Mouse (Mus musculus): ENCODE data around the gene Ccrl2. TPM values are rescaled to one million over a fixed set of nuclear protein-coding genes. Genes with fewer than 3 reads are reported as not detected.

The Ccrl2 gene
- polyA plus RNA-seq, 1 experiment from 2014 or later = 0.55 TPM

DNA sequence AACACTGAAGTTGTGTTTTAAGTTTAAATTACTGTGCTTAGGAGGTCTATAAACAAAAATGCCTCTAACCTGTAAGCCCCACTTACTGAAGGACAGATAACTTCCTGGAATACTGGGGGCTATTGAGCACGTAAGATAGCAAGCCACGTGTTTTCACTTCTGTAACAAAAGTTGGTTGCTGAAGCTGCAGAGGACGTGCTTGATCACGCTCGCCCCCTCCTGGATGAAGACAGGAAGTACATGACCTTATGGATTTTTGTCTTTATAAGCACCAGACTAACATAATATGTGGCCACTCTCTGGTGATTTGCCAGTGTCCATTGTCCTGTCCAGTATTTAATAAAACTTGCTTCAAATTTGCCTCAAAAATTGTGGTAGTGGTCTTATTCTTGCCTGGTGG is 20.4 kb upstream of the Ccrl2 start:
- no peaks in the 10 kb centered on the region for H3K4me1 ChIP-seq (ENCODE audit: control insufficient read depth, insufficient read depth, low read length)
- H3K4me2 ChIP-seq (ENCODE audit: low read depth, severe bottlenecking) = no peak overlapping the region
- H3K9me3 ChIP-seq (ENCODE audit: control insufficient read depth, low read length) = no peaks in the 10 kb centered on the region
- no peak overlapping the region for H3K4me3 ChIP-seq (ENCODE audit: low read depth, low read length)
- 67% methylated on average over 5 of the region's 5 CpGs for WGBS
- no peaks in the 10 kb centered on the region for H3K27me3 ChIP-seq (ENCODE audit: control insufficient read depth, insufficient read depth, low read length)
- H3K9ac ChIP-seq (ENCODE audit: low read length) = no peak overlapping the region
- H3K27ac ChIP-seq (replicated peaks; ENCODE audit: low read depth, low read length) = no peak overlapping the region
- ATAC-seq (ENCODE audit: insufficient number of reproducible peaks, low FRiP score, low TSS enrichment, low read depth) = no peak
- DNase-seq (ENCODE audit: low spot score) = peak; percentile 42
- H3K36me3 ChIP-seq (ENCODE audit: control insufficient read depth, insufficient read depth, low read length) = no peaks in the 10 kb centered on the region

DNA sequence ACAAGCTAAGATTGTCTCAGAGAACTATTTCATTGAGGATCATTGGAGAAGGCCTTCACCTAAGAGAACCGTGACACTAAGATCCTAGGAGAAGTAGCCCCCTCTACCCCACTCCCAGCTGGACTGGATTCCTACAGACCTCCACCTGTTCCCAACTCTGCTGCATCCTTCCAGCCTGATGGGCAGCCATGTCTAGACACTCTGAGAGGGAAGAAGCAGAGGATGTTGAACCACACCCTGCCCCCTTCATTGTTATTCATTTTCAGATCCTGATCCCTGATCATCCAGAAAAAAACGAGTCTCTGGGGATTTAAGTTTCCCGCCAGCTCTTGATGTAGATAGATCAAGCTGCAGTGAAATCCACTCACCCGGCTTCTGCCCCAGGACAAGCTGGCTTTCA is 15.7 kb upstream of the Ccrl2 start:
- no peak overlapping the region for H3K27ac ChIP-seq (replicated peaks; ENCODE audit: low read depth, low read length)
- H3K4me3 ChIP-seq (ENCODE audit: low read depth, low read length) = no peak overlapping the region
- ATAC-seq (ENCODE audit: insufficient number of reproducible peaks, low FRiP score, low TSS enrichment, low read depth) (no peak), DNase-seq (ENCODE audit: low spot score) (no peak)
- no peaks in the 10 kb centered on the region for H3K27me3 ChIP-seq (ENCODE audit: control insufficient read depth, insufficient read depth, low read length)
- H3K9ac ChIP-seq (ENCODE audit: low read length) = no peak overlapping the region
- no peak overlapping the region for H3K4me2 ChIP-seq (ENCODE audit: low read depth, severe bottlenecking)
- 80% methylated on average over 4 of the region's 4 CpGs for WGBS
- H3K36me3 ChIP-seq (ENCODE audit: control insufficient read depth, insufficient read depth, low read length) = no peaks in the 10 kb centered on the region
- H3K9me3 ChIP-seq (ENCODE audit: control insufficient read depth, low read length) = no peaks in the 10 kb centered on the region
- no peaks in the 10 kb centered on the region for H3K4me1 ChIP-seq (ENCODE audit: control insufficient read depth, insufficient read depth, low read length)

DNA sequence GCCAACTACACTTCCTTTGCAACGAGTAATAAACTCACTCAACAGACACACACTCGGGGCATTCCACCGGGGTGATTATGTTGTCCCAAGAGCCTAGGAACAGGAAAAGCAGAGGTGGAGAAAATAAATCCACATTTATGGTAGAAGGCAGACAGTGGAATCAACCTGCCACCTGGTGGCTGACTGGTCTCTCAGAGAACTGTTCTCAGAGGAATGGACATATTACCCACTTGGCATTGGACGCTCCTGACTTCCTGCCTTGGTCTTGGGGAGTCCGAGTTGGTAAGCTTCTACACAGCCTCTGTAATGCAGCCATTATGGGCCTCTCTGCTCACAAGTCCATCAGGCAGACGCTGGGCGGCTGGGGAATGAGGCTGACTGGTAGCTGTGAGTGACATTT is 14.9 kb upstream of the Ccrl2 start:
- 44% methylated on average over 7 of the region's 7 CpGs for WGBS
- ATAC-seq (ENCODE audit: insufficient number of reproducible peaks, low FRiP score, low TSS enrichment, low read depth) (no peak), DNase-seq (ENCODE audit: low spot score) (peak; percentile 53)
- no peaks in the 10 kb centered on the region for H3K9me3 ChIP-seq (ENCODE audit: control insufficient read depth, low read length)
- no peaks in the 10 kb centered on the region for H3K4me1 ChIP-seq (ENCODE audit: control insufficient read depth, insufficient read depth, low read length)
- H3K27me3 ChIP-seq (ENCODE audit: control insufficient read depth, insufficient read depth, low read length) = no peaks in the 10 kb centered on the region
- no peak overlapping the region for H3K9ac ChIP-seq (ENCODE audit: low read length)
- H3K4me3 ChIP-seq (ENCODE audit: low read depth, low read length) = no peak overlapping the region
- no peak overlapping the region for H3K27ac ChIP-seq (replicated peaks; ENCODE audit: low read depth, low read length)
- H3K4me2 ChIP-seq (ENCODE audit: low read depth, severe bottlenecking) = no peak overlapping the region
- no peaks in the 10 kb centered on the region for H3K36me3 ChIP-seq (ENCODE audit: control insufficient read depth, insufficient read depth, low read length)

DNA sequence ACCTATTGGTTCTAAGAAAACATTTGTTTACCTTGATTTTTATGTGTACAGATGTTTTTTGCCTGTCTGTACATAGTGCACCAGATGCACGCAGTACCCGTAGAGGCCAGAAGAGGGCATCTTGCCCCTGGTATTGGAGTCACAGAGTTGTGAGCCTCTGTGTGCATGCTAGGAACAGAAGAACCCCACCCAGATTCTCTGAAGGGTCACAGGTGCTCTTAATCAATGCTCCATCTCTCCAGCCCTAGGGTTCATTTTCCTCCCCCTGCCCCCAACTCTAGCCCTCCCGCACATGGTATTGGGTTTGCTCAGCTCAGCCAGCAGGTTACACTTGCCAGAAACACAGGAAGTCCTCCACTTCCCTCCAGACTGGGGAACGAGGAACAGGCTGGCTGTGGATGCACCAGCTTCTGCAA is 13.2 kb upstream of the Ccrl2 start:
- no peak overlapping the region for H3K9ac ChIP-seq (ENCODE audit: low read length)
- WGBS = 23% methylated on average over 4 of the region's 4 CpGs
- H3K4me2 ChIP-seq (ENCODE audit: low read depth, severe bottlenecking) = no peak overlapping the region
- no peak overlapping the region for H3K4me3 ChIP-seq (ENCODE audit: low read depth, low read length)
- H3K27me3 ChIP-seq (ENCODE audit: control insufficient read depth, insufficient read depth, low read length) = no peaks in the 10 kb centered on the region
- no peaks in the 10 kb centered on the region for H3K4me1 ChIP-seq (ENCODE audit: control insufficient read depth, insufficient read depth, low read length)
- H3K27ac ChIP-seq (replicated peaks; ENCODE audit: low read depth, low read length) = no peak overlapping the region
- DNase-seq (ENCODE audit: low spot score) = peak; percentile 85
- H3K36me3 ChIP-seq (ENCODE audit: control insufficient read depth, insufficient read depth, low read length) = no peaks in the 10 kb centered on the region
- no peaks in the 10 kb centered on the region for H3K9me3 ChIP-seq (ENCODE audit: control insufficient read depth, low read length)
- peak; percentile 71 for ATAC-seq (ENCODE audit: insufficient number of reproducible peaks, low FRiP score, low TSS enrichment, low read depth)

DNA sequence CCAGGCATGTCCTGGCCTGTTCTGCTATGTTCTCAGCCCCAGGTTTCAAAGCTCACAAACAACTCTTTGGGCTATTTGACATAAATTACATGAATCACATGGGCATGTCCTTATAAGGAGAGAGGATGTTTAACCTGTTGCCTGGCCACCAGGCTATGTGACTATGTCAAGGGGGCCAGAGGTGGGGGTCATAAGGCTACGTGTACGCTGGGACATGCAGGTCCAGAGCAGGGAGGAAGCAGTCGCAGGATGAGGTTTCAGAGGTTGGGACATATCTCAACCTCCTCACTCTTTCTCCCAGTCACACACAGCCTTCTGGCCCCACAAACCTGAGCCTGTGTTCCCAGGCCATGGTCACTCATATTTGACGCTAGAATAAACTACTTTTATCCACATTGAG is 9.7 kb upstream of the Ccrl2 start:
- 86% methylated on average over 4 of the region's 4 CpGs for WGBS
- Histone ChIP-seq H3K4me2 (ENCODE audit: low read depth, severe bottlenecking) (no peak overlapping the region), H3K27ac (replicated peaks; ENCODE audit: low read depth, low read length) (no peak overlapping the region), H3K9ac (ENCODE audit: low read length) (no peak overlapping the region), H3K4me3 (ENCODE audit: low read depth, low read length) (no peak overlapping the region), H3K36me3 (ENCODE audit: control insufficient read depth, insufficient read depth, low read length) (no peaks in the 10 kb centered on the region), H3K27me3 (ENCODE audit: control insufficient read depth, insufficient read depth, low read length) (no peaks in the 10 kb centered on the region), H3K4me1 (ENCODE audit: control insufficient read depth, insufficient read depth, low read length) (no peaks in the 10 kb centered on the region), H3K9me3 (ENCODE audit: control insufficient read depth, low read length) (no peaks in the 10 kb centered on the region)
- DNase-seq (ENCODE audit: low spot score) = no peak
- no peak for ATAC-seq (ENCODE audit: insufficient number of reproducible peaks, low FRiP score, low TSS enrichment, low read depth)

DNA sequence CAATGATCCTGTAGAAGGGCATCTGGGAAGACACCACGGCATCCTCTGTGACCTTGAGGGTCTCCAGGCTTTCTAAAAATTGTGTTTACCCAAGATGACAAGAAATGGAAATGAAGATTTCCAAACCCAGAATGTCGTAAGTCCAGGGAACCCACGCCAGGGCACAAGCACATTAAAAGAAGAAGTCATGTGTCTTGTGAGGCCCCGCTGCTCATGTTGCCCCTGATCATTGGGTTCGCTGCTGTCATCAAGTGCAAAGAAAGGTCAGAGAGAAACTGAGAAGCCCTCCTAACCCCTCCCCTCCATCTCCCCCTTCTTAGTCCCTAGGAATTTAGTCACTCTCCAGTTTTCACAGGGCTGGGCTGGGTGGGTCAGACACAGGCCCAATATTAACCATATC is 5.5 kb upstream of the Ccrl2 start:
- H3K9ac ChIP-seq (ENCODE audit: low read length) = no peak overlapping the region
- no peak overlapping the region for H3K4me3 ChIP-seq (ENCODE audit: low read depth, low read length)
- ATAC-seq (ENCODE audit: insufficient number of reproducible peaks, low FRiP score, low TSS enrichment, low read depth) (no peak), DNase-seq (ENCODE audit: low spot score) (no peak)
- WGBS = 85% methylated on average over 5 of the region's 5 CpGs
- no peak overlapping the region for H3K27ac ChIP-seq (replicated peaks; ENCODE audit: low read depth, low read length)
- no peak overlapping the region for H3K4me2 ChIP-seq (ENCODE audit: low read depth, severe bottlenecking)
- H3K9me3 ChIP-seq (ENCODE audit: control insufficient read depth, low read length) = no peaks in the 10 kb centered on the region
- no peaks in the 10 kb centered on the region for H3K36me3 ChIP-seq (ENCODE audit: control insufficient read depth, insufficient read depth, low read length)
- no peaks in the 10 kb centered on the region for H3K4me1 ChIP-seq (ENCODE audit: control insufficient read depth, insufficient read depth, low read length)
- H3K27me3 ChIP-seq (ENCODE audit: control insufficient read depth, insufficient read depth, low read length) = no peaks in the 10 kb centered on the region

DNA sequence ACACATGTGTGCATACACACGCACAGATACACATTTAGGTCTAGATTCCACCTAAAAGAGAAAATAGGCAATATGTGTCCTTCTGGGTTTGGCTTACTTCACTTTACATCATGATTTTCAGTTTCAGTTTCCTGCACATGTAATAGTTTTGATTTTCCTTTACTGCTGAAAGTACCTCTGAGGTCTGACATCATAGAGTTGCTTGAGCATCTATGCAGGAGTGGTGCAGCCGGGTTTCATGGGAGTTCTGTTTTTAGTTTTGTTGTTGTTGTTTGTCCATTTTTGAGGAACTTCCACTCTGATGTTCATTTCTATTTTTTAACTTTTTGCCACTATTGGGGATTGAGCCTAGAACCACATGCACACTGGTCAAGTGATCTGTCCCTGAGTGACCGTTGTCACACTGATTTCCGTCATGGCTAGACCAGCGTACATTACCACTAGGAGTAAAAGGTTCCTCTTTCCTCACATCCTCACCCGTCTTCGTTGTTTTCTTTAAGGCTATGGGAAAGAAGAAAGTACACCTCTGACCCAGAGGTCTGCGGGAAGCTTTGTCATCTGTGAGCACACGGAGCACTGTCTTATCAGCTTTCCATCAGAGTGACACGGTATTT is 1.7 kb upstream of the Ccrl2 start:
- Histone ChIP-seq H3K9ac (ENCODE audit: low read length) (no peak overlapping the region), H3K9me3 (ENCODE audit: control insufficient read depth, low read length) (no peaks in the 10 kb centered on the region), H3K27me3 (ENCODE audit: control insufficient read depth, insufficient read depth, low read length) (no peaks in the 10 kb centered on the region), H3K4me1 (ENCODE audit: control insufficient read depth, insufficient read depth, low read length) (peaks cover 7% of the 10 kb centered on the region; the same call in 1 of the 2 replicates), H3K27ac (replicated peaks; ENCODE audit: low read depth, low read length) (no peak overlapping the region), H3K36me3 (ENCODE audit: control insufficient read depth, insufficient read depth, low read length) (no peaks in the 10 kb centered on the region), H3K4me2 (ENCODE audit: low read depth, severe bottlenecking) (no peak overlapping the region), H3K4me3 (ENCODE audit: low read depth, low read length) (no peak overlapping the region)
- ATAC-seq (ENCODE audit: insufficient number of reproducible peaks, low FRiP score, low TSS enrichment, low read depth) (no peak), DNase-seq (ENCODE audit: low spot score) (no peak)
- 68% methylated on average over 10 of the region's 10 CpGs for WGBS

DNA sequence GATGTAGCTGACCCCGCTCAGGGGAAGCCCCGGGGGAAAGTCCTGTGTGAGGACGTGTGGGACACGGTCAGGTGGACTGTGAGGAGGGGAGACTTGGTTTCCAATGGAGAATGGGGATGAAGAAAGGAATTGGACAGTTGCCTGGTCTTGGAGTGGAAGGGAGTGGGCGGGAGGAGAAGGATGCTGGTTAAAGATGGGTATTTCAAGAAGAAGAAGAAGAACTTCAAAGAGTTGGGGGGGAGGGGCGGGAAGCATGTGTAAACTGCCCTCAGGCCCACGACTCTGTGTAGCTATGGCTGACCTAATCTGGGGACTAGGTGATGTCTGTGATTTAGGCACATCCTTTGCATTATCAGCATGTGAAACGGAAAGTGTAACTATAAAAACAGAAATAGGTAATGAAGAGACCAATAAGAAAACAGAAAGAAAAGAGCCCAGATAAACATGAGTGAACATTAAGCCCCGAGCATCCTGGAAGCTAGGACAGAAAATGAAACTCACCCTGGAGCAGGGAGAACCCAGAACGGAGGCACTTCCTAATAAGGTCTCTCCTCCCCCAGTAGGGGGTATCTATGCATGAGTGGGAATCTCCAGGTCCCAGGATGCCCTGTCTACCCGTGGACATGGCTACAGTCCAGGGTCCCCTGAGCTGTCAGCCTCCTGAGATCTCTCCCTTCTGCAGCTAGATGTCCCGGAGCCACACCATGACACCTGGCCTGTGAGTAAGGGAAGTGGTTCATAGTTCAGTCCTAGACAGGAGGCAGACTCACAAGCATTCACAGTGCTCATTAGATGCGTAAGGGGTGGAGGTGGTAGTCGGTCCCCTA is 438 bp upstream of the Ccrl2 start:
- ATAC-seq (ENCODE audit: insufficient number of reproducible peaks, low FRiP score, low TSS enrichment, low read depth) (no peak), DNase-seq (ENCODE audit: low spot score) (no peak)
- Histone ChIP-seq H3K4me3 (ENCODE audit: low read depth, low read length) (no peak overlapping the region), H3K27ac (replicated peaks; ENCODE audit: low read depth, low read length) (no peak overlapping the region), H3K36me3 (ENCODE audit: control insufficient read depth, insufficient read depth, low read length) (no peaks in the 10 kb centered on the region), H3K27me3 (ENCODE audit: control insufficient read depth, insufficient read depth, low read length) (no peaks in the 10 kb centered on the region), H3K4me2 (ENCODE audit: low read depth, severe bottlenecking) (no peak overlapping the region), H3K9me3 (ENCODE audit: control insufficient read depth, low read length) (no peaks in the 10 kb centered on the region), H3K4me1 (ENCODE audit: control insufficient read depth, insufficient read depth, low read length) (peaks cover 7% of the 10 kb centered on the region; the same call in 1 of the 2 replicates), H3K9ac (ENCODE audit: low read length) (no peak overlapping the region)
- WGBS = 66% methylated on average over 14 of the region's 14 CpGs
